Mouse (Mus musculus): ENCODE measurements around the gene Phgdh.
"Not testable (repeated sequence)": the region's sequence is repeated elsewhere in the genome, so short reads cannot be mapped to it uniquely, and the experiment has no call there.

Phgdh gene

DNA sequence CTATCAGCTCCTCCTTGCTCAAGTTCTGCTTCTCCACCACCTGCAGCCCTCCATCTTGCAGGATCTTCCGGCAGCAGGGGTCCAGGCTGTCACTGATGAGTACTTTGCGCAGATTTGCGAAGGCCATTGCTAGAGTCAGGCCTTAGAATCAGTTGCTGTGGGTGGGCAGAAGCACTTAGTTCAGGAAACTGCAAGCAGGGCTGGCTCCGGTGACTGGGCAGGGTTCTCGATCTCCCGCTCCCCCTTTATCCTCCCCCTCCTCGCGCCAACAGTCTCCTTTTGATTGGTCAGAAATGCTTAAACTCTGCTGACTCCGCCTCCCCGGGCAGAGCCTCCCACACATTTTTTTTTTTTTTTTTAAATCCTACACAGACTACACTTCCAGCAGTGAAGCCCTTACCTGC is at the start of gene Phgdh:
Gene Phgdh, minus strand, starts transcription at position 285 of the 404 bp plus-strand sequence.
- not testable (repeated sequence) for DNase-seq (ENCODE audit: low spot score)

DNA sequence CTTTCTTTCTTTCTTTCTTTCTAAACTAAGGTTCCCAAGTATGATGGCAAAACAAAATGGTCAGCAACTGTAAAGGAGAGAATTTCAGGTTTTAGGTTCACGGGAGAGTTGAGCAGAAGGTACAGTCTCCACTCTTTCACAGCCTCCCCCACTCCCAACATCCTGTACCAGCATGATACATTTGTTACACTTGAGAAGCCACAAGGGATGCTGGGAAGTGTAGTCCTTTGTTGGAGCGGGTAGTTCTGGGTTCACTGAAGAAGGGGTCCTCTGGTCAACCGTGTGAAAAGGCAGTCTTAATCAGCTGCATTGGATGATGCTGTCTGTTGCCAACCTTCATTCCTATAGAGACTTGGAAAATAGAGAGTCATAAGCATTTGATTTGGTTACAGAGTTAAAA is 49.5 kb upstream of the Phgdh start:
- no peak for DNase-seq (ENCODE audit: low spot score)

DNA sequence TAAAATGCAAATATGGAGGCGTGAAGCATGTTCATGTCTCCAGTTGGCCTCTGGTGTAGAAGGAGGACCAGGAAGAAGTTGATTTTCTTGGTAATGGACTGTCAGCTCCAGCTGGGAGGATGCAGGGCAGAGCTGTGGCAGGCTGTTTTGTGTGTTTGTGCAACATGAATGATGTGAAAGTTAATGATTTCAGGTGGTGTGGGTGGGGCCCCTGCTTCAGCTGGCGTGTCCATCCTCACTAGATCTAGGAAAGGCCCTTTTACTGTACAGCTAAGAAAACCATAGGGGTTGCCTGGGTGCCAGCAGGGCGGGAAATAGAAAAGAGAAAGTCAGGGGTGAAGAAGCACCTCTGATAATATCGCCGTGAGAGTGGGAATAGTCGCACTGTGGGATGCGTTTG is 48.0 kb upstream of the Phgdh start:
- DNase-seq (ENCODE audit: low spot score) = no peak

DNA sequence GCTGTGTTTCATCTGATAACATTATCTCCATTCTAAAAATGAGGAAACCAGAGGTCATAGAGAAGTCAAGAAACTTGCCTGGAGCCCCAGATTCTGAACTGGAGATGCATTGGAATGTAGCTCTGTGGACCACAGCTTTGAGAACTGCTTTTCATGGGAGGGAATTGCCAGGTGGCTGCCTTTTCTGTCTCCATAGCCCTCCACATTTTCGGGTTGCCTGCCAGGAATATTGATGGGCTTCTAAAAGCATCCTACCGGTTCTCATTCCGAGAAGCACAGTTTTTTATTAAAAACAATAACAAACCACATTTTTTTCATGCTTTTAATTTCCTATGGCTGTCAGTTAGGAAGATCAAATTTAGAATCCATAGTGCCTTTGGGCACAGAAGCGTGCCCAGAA is 47.3 kb upstream of the Phgdh start:
- no peak for DNase-seq (ENCODE audit: low spot score)

DNA sequence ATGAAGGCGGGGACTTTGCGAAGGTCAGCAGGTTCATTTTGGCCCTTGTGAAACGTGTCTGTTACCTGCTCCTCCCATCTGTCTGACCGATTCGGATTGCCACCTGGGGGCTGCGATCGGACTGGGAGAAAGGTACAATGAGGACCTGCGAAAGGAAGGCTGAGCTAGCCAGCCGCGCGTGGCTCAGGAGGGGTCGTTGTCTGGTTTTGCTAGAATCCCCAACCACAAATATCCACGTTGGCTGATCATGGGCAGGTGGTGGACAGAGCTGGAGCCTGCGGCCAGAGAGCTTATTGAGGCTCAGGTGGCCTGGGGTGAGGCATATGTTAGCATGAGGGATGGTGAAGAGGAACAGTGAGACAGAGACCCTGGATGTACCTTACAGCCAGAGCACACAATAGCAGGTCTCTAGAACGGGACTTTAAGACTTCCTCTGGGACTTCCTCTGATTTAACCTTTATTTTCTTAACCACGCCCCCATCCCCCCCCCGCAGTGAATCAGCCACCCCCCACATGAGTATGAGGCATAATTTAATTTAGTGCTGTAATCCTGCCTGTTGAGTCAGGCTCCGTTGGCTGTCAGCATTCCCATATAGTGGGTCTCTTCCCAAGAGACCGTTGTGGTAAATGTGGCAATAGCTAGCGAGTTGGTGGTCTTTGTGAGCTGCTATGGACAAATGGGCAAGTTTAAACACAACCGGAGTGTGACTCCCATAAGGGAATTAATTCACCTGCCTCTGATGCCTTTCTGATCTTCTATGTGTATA is 43.4 kb upstream of the Phgdh start:
- no peak for DNase-seq (ENCODE audit: low spot score)

DNA sequence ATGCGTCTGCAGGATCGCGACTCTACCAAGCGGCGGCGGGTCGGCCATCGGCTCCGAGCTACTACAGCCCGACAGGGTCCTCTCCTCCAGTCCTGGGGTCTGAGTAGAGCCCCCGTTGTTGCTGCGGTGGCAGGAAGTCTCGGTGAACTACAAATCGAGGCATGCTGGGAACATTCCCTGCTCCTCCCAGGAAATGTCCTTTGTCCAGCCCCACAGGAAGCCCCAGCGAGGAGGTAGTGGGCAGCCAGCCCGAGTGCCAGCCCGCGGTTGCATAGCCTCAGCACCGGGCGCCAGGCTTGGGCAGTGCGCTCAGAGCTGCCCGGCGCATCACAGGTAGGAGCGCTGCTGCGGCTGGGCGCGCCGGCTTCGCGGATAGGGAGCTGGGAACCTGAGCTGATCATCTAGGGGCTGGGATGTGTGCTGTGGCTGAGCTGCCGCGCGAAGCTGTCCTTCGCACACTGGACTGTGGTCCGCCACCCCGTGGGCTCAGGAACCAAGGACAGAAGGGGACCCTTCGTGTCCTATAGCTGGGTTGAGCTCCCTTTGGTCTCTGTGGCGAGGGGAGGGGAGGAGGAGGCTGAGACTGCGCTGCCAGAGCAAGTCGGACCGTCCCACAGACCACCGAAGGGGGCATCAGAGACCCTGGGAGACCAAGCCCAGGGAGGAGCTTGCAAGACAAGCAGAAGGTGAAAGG is 42.6 kb upstream of the Phgdh start, which contains the start of gene Zfp697:
Gene Zfp697, plus strand, starts transcription at position 216 of the 694 bp plus-strand sequence.
- DNase-seq (ENCODE audit: low spot score) = no peak

DNA sequence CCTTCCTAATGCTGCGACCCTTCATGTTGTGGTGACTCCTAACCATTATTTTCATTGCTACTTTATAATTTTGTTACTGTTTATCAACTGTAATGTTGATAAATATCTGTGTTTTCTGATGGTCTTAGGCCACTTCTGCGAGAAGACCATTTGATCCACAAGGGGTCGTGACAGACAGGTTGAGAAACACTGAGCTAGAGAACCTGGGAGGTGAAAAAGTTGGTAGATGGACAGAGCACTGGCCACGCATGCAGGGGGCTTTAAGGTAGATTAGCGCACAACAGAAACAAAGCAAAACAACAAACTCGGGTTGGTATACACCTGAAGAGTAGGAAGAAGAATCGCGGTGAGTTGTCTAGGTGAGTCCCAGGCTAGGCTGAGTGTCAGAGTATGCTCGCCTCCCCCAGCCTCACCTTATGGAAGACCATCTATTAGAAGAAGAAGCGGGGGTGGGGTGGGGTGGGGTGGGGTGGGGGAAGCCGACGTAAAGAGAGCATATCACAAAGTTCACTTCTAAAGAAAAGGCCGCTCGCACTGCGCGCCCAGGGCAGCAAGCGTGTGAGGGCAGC is 42.0 kb upstream of the Phgdh start:
- DNase-seq (ENCODE audit: low spot score) = no peak

DNA sequence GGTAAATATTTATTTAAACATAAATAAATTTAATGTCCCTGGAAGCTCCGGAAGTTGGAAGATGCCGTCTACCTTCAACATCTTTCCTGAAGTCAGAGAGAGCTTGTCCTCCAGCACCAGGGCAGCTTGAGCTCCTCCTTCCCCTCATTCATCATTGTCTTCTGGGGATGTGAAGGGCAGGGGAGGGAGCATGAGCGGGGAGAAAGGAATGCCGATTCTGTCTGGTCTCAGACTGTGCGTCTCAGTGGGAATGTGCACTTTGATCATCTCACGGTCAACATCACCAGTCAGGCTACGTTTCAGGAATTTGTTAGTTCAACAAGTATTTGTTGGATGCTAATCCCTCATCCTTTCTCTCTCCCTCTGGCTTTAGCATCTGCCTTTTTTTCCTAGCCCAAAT is 39.4 kb upstream of the Phgdh start:
- DNase-seq (ENCODE audit: low spot score) = no peak

DNA sequence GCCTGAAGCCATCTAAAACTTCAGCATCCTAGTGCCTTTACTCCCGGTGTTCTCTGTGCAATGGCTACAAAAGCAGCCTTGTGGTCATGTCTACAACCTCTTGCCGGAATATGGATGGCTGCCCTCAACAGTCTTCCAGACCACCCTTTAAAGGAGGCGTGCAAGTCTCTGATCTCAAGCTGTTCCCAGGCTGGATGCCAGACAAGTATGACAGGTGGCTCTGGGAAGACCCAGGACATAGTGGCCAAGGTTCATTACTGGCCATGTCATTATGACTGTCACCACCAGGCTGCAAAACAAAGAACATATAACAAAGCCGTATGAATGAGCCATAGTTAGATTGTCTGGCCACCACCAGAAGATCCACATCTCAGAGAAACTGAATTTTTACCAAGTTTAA is 38.5 kb upstream of the Phgdh start:
- no peak for DNase-seq (ENCODE audit: low spot score)

DNA sequence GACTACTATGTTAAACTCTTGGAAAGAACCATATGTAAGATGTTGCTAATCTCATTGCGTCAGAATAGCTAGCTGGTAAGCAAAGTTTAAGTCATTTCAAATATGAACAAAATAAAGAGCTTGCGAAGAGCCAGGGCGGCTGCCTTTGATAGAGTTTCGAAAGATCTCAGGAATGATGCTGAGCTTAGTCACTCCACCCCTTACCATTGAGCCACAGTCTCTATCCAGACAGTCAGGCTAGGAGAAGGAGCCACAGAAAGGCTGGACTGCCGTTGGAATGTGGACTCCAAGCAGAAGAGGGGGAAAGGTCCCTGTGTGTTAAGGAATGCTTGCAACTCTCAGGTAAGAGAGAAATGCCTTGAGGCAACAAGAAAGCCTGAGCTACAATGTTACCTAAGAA is 35.2 kb upstream of the Phgdh start:
- no peak for DNase-seq (ENCODE audit: low spot score)

DNA sequence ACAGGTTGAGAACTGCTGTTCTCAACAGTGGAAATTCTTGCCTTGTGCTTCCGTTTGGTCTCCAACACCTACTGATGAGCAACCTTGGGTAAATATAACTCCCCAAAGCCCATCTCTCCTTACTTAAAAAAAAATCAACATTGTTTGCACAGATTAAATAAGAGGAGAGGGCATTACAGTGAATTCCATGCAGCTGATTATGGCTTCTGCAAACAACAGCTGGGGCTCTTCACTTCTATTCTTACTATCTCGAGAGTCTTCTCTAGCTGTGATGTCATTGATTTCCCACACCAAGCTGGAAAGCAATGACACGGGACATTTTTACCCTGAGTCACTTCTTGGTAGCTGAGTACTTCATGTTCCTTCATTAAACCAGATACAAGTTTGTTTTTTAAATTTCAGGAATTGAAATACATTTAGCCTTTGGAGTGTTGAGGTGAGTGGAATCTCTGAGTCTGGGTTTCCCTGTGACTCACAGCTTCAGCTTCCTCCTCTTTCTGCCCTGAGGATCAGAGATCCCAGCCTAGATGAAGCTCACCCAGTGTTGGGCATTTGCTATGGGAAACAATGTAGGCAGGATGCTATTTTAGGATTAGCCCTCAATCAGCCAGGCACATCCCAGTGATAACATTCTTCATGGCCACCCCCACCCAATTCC is 34.4 kb upstream of the Phgdh start:
- DNase-seq (ENCODE audit: low spot score) = no peak

DNA sequence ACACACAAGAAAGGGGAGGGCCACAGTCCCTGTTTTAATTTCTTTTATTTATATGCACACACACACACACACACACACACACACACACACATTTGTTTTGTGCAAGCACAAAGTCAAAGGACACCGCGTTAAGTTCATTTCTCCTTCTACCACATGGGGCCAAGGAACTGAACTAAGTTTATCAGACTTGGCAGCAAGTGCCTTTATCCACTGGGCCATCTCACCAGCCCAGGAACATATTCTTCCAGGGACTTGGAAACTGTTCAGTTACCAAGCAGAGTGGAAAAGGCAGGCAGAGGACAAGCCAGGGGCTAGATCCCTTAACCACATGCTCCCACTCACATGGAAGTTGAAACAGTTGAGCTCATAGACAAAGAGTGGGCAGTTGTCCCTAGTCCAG is 29.0 kb upstream of the Phgdh start:
- DNase-seq (ENCODE audit: low spot score) = no peak

DNA sequence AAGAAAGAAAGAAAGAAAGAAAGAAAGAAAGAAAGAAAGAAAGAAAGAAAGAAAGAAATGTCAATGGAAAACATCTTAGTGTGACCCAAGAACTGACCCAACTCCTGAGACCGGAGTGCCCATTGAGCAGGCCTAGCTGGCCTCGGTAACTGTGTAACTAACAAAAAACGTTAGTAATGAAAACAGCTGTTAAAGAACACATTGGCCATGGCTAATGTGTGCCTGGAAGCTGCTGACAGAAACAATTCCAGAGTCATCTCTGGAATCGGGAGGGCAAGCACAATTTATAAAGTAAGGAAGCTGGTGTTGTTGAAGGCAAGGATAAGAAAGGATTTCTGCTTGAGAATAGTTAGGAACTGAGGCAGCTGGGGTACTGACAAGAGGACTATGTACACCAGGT is 28.5 kb upstream of the Phgdh start:
- DNase-seq (ENCODE audit: low spot score) = no peak

DNA sequence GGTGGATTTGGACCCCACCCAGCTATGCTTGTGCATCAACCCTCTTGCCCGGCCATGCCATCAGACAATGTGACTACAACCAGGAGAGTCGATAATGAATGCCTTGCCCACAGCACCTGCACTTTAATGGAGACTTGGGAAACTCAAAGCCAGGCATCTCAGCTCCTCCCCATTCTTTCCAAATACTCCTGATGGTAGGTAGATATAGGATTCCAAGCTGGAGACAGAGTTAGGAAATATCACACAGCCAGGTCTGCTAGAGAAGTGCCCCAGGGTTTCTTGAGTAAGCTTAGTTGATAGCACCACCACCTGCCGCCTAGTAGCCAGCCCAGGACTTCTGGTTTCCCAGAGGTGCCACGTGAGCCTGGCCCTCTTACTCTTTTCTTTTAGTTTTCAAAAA is 27.0 kb upstream of the Phgdh start:
- no peak for DNase-seq (ENCODE audit: low spot score)

DNA sequence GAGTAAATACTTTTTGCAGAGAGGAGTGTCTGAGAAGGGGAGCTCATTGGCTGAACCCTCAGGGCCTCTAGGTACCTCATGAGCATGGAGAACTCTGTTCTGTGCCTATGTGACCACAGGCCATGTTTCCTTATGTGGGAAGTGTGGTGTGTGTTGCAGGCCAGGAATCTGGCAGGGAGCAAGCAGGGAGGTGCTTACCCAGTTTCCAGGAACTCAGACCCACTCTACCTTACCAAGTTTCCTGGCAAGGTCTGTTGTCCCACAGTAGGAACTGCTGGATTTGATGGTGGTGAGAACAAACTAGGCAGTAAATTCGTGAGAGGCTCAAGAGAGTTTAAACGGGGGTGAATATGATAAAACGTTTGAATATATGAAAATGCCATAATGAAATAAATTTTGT is 26.3 kb upstream of the Phgdh start:
- DNase-seq (ENCODE audit: low spot score) = no peak

DNA sequence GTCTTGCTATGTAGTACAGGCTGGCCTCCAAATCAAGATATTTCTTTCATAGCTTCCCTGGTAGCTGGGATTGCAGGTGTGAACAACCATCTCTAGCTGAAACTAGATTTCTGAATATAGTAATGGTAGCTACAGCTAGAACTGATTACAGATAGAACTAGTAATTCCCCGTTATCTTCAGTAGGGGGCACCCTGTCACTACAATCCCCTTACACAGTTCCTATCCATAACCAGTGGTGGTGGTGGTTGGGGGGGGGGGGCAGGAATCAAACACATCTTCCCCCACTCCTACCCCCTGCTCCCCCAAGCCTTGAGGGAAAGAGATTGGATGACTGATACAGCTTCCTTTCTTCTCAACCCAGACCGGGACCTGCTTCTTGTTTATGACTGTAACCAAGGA is 23.0 kb upstream of the Phgdh start:
- no peak for DNase-seq (ENCODE audit: low spot score)

DNA sequence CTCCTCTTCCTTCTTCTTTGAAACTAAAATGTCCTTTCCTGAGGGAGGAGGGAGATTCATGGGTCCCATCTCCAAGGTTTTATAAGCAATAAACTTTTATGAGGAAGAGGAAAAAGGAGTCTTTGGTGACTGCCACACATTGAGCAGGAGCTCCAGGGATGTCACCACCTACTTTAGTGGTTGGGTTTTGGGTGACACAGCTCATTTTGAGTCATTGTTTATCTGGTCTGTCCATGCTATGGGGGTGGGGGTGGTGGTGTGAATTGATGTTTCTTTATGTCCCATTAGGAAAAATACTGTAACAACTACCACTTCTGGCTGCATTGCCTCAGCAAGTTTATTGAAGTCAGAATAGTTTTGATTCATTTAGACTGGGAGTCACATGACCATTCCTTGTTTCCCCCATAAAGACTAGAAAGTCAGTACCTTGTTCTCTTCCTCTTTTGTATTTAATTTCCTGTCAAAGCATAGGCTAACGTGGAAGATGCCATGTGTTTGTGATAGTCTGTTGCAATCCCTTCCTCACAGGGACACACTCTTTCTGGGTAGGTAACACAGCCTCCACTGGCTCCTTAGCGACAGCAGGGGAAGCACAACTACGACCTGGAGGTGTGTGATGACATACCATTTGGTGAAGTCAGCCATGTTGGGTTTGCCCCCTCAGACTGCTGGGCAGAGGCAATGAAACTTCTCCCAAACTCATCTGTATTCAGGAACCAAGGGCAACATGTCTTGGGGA is 17.0 kb upstream of the Phgdh start:
- DNase-seq (ENCODE audit: low spot score) = no peak

DNA sequence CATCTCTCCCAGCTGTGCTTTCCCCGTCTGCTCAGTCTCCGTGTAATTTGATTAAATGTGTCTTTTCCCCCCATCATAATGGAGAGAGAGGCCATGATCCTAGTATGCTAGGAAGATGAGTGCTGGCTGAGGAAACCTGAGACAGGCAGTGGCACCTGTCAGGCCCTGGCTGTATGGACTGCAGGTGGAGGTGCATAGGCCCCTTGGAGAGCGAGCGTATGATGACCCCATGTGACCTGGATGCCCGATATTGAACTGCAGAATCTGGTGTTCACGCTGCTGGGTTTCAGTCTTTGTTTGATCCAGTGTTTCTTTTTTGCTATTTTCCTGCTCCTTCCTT is 16.2 kb upstream of the Phgdh start:
- no peak for DNase-seq (ENCODE audit: low spot score)

DNA sequence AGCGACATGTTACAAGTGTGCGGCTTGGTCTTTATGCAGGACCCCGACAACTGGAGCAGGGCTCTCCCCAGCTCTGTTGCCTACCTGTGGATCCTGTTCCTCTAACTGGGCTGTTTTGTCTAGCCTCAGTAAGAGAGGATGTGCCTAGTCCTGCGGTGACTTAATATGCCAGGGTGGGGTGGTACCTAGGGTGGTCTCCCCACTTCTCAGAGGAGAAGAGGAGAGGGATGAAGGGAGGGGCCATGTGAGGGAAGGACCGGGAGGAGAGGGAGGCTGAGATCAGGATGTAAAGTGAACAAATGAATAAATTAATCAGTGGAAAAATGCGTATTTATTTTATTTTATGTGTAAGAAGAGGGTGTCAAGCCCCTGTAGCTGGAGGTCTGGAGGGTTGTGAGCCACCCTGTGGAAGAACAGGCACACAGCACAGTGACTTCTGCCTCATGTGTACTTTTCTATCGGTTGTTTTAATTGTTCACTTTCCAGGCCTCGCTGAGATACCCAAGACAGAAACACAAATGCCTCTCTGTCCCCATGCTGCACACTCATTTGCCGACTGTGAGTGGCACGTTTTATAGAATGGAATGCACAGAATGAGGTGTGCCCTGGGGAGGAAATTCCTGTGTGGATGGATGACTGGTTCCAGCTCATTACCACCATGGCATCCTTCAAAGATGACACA is 15.7 kb upstream of the Phgdh start:
- DNase-seq (ENCODE audit: low spot score) = no peak

DNA sequence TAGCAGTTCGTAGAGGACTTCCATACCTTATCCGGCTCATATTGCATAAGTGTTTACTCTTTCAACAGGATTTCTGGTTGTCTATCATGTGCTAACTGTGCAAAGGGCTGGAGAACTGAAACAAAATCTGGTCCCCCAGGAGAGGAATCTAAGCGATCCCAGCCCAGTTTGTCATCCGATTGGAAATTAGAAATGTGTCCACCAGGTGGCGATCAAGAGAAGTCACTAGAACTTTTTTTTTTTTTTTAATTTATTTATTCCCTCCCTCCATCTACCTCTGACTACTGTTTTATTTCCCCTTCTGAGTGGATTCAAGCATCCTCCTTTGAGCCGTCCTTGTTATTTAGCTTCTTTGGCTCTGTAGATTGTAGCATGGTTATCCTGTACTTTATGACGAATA is 14.1 kb upstream of the Phgdh start:
- no peak for DNase-seq (ENCODE audit: low spot score)

DNA sequence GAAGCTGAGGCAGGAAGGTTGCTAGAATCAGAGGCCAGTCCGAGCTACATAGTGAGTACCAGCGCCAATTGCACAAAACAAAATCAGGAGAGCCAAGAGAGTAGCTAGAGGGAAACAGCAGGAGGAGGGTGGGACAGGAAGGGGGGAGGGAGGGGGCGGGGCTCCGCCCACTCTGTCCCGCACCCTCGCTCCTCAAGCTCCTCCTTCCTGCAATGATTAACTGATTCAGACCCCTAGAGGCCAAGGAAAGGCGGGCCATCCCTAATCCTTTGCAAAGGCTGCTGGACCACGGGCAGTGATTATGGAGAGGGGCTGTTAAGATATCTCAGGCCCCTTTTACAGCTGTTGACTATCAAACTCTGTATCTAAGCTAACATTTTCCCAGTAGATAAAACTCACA is 8.9 kb upstream of the Phgdh start:
- DNase-seq (ENCODE audit: low spot score) = no peak

DNA sequence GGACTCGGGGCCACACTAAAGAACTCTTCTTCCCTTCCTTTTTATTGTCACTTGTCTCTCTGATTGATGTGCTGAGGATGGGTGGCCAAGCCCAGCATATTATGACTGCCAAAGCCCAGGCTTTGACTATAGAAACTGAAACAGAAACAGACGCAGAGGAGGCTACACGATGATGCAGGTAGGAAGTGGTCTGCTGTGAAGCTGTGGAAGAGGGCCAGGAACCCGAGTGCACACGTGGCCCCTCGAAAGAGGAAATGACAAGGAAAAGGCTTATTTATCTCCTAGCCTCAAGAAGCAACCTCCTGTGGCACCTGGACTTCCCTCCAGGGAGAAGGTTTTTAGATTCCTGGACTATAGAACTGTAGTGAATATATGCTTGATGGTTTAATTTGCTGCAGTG is 8.3 kb upstream of the Phgdh start:
- no peak for DNase-seq (ENCODE audit: low spot score)

All from urinary bladder, postnatal 10 days (tissue).